Mouse (Mus musculus) forebrain, embryonic 16.5 days (tissue): ENCODE results near the gene Gorasp2. TPM values are rescaled to one million over a fixed set of nuclear protein-coding genes. Genes with fewer than 3 reads are reported as not detected.

ENCODE experiments used
- ATAC-seq: fragments of 200-750 bp; cut with Nextera tagmentation; 2 replicates; pipeline ENCODE4 v1.8.0; 2017; ENCODE audit warnings: mild to moderate bottlenecking, moderate library complexity
- H3K27ac ChIP-seq: fragments of 300-500 bp; sonication (generic); 2 replicates; pipeline ENCODE4 v1.5.1; 2014; ENCODE audit warnings: low read length, control low read depth
- H3K27me3 ChIP-seq: fragments of 300-500 bp; sonication (generic); replicated peaks from 2 replicates; pipeline ENCODE4 v1.6.1; 2014; ENCODE audit warnings: low read length; ENCODE audit not compliant: control insufficient read depth, insufficient read depth
- H3K36me3 ChIP-seq: fragments of 300-500 bp; sonication (generic); 2 replicates; pipeline ENCODE4 v1.6.1; 2014; ENCODE audit not compliant: control insufficient read depth, insufficient read depth
- H3K4me1 ChIP-seq: fragments of 300-500 bp; sonication (generic); replicated peaks from 2 replicates; pipeline ENCODE4 v1.6.1; 2014; ENCODE audit warnings: low read length; ENCODE audit not compliant: control insufficient read depth, insufficient read depth
- H3K4me2 ChIP-seq: fragments of 300-500 bp; sonication (generic); 2 replicates; pipeline ENCODE4 v1.6.1; 2014; ENCODE audit warnings: mild to moderate bottlenecking, low read length, control low read depth
- H3K4me3 ChIP-seq: fragments of 300-500 bp; sonication (generic); replicated peaks from 2 replicates; pipeline ENCODE4 v1.5.1; 2014; ENCODE audit warnings: mild to moderate bottlenecking, low read length, control low read depth
- H3K9ac ChIP-seq: fragments of 300-500 bp; sonication (generic); replicated peaks from 2 replicates; pipeline ENCODE4 v1.6.1; 2014; ENCODE audit warnings: low read depth, low read length, control low read depth
- H3K9me3 ChIP-seq: fragments of 300-500 bp; sonication (generic); 2 replicates; pipeline ENCODE4 v1.6.1; 2016; ENCODE audit warnings: low read length; ENCODE audit not compliant: control insufficient read depth
- WGBS: fragments of 180-500 bp; shearing (Covaris S2); extraction: QIAGEN DNeasy Blood & Tissue Kit; methylation state at CpG from one replicate; pipeline ENCODE4 v1.1.7; 2014; 5-methylcytosine and 5-hydroxymethylcytosine counted together
- polyA plus RNA-seq: library from polyadenylated mRNA; unstranded; fragments of >200 nt; fragmentation: Nextera tagmentation; extraction: Ambion mirVana; gene quantifications from 2 replicates; pipeline ENCODE4 v1.2.1, GENCODE M21; 2015

Gorasp2 gene
- polyA plus RNA-seq, 1 experiment from 2014 or later, result 134 TPM

GRCm38 (mm10) chr2:70751655-70752054, 90.3 kb downstream of the Gorasp2 start:
- 90% methylated on average over 2 of the region's 2 CpGs for WGBS
- H3K36me3 ChIP-seq, result peaks cover 6% of the 10 kb centered on the region; the same call in 1 of the 2 replicates
- H3K4me2 ChIP-seq, result no peak overlapping the region
- H3K27ac ChIP-seq, result no peak overlapping the region
- H3K4me3 ChIP-seq, result no peak overlapping the region
- H3K9ac ChIP-seq, result no peak overlapping the region
- H3K27me3 ChIP-seq, result no peaks in the 10 kb centered on the region
- no peaks in the 10 kb centered on the region for H3K4me1 ChIP-seq
- ATAC-seq, result no peak
- H3K9me3 ChIP-seq, result no peaks in the 10 kb centered on the region

- Histone ChIP-seq H3K9me3 (no peaks in the 10 kb centered on the region), H3K4me2 (no peak overlapping the region), H3K4me1 (no peaks in the 10 kb centered on the region), H3K4me3 (no peak overlapping the region), H3K27me3 (no peaks in the 10 kb centered on the region), H3K36me3 (peaks cover 6% of the 10 kb centered on the region; the same call in 1 of the 2 replicates), H3K27ac (no peak overlapping the region), H3K9ac (no peak overlapping the region)
- 84% methylated on average over 5 of the region's 5 CpGs for WGBS
- ATAC-seq, result no peak
Observed at GRCm38 (mm10) chr2:70752149-70752548, 90.8 kb downstream of the Gorasp2 start.

Other genes starting within 250 kb of the Gorasp2 start
- 1.8 and 2.0 TPM in 2 replicates for gene Sp5, start 186.7 kb upstream of the Gorasp2 start, polyA plus RNA-seq
- gene Erich2, start 152.8 kb upstream of the Gorasp2 start, polyA plus RNA-seq, result 1.3 and 2.6 TPM in 2 replicates
- 77.5 and 96.0 TPM in 2 replicates for gene Gad1, start 108.5 kb upstream of the Gorasp2 start, polyA plus RNA-seq
- gene Gm26558, start 532 bp downstream of the Gorasp2 start, polyA plus RNA-seq, result 2.2 and 3.8 TPM in 2 replicates
- 19.1 and 20.5 TPM in 2 replicates for gene Tlk1, start 164.2 kb downstream of the Gorasp2 start, polyA plus RNA-seq